Mouse (Mus musculus): ENCODE data around the gene Rnf5.

- no peak for TF ChIP-seq POLR2A (IDR thresholded peaks at IDR 0.05; ENCODE audit: insufficient read length, low read depth)
- TF ChIP-seq USF1 (IDR thresholded peaks at IDR 0.05; ENCODE audit: low read depth), result no peak
- no peak for TF ChIP-seq CEBPB (IDR thresholded peaks at IDR 0.05; ENCODE audit: insufficient read depth, poor library complexity, severe bottlenecking)
- TF ChIP-seq MYOG (IDR thresholded peaks at IDR 0.05; ENCODE audit: control insufficient read depth in 1 of 3, insufficient read depth in 1 of 3, insufficient read length in 2 of 3, low read depth in 2 of 3), result no peak
Observed at GRCm38 (mm10) chr17:34586796-34587422, 16.6 kb downstream of the Rnf5 start.

All from myocyte (in vitro differentiated cells).